In genomic region chr11:5289826-5290580, GRCm38 (mm10) we compare ENCODE assay signal across 17 mouse cellular contexts. TPM values are rescaled to one million over a fixed set of nuclear protein-coding genes. Genes with fewer than 3 reads are reported as not detected.
A peak's percentile ranks its signal among the peaks of the same experiment; 100 is the strongest.
DNase-seq lines count a peak whose midpoint lies in the region; ATAC-seq and TF ChIP-seq lines count a peak whose summit lies in the region.
"Had no signal": no experiment of that assay in that cellular context is flagged by ENCODE, and none has a peak within 500 bp of the region (broad histone marks: within the 10 kb centered on the region; RNA-seq: fewer than 3 reads in every experiment).

No protein-coding gene starts in this region.

- no peak for TF ChIP-seq CTCF in hindbrain, postnatal 0 days (IDR thresholded peaks at IDR 0.05; ENCODE audit: low read depth)

- H3K9ac ChIP-seq in embryonic facial prominence, embryonic 14.5 days (ENCODE audit: low read depth, low read length): no peak overlapping the region
- H3K9ac ChIP-seq in hindbrain, postnatal 0 days (replicated peaks; ENCODE audit: low read length): no peak overlapping the region
- H3K9ac ChIP-seq in hindbrain, embryonic 11.5 days (ENCODE audit: low read depth, low read length): no peak overlapping the region
- no peak overlapping the region for H3K9ac ChIP-seq in midbrain, embryonic 16.5 days (ENCODE audit: low read depth, low read length)
- no peak overlapping the region for H3K9ac ChIP-seq in midbrain, embryonic 15.5 days
- H3K9ac ChIP-seq: embryonic facial prominence, embryonic 15.5 days; liver, postnatal 0 days; neural tube, embryonic 12.5 days had no signal

- no peak overlapping the region for H3K27ac ChIP-seq in embryonic facial prominence, embryonic 14.5 days (replicated peaks; ENCODE audit: low read depth, low read length)
- no peak overlapping the region for H3K27ac ChIP-seq in embryonic facial prominence, embryonic 10.5 days (replicated peaks)
- H3K27ac ChIP-seq in hindbrain, postnatal 0 days: no peak overlapping the region
- H3K27ac ChIP-seq in hindbrain, embryonic 11.5 days (ENCODE audit: low read depth, low read length): no peak overlapping the region
- 0 out of 2 replicates have a peak overlapping the region, but pooled peaks have one; percentile 17 for H3K27ac ChIP-seq in midbrain, embryonic 16.5 days (ENCODE audit: low read length)
- no peak overlapping the region for H3K27ac ChIP-seq in midbrain, embryonic 15.5 days
- H3K27ac ChIP-seq: embryonic facial prominence, embryonic 15.5 days; forebrain, embryonic 10.5 days; kidney, postnatal 0 days; macrophage; neural tube, embryonic 12.5 days had no signal

- DNase-seq in embryonic facial prominence, embryonic 14.5 days (ENCODE audit: low spot score): peak; percentile 63
- no peak for DNase-seq in embryonic facial prominence, embryonic 10.5 days (ENCODE audit: low spot score)
- DNase-seq in hindbrain, postnatal 0 days (ENCODE audit: low spot score): peak; percentile 71
- DNase-seq in hindbrain, embryonic 11.5 days (ENCODE audit: low spot score): no peak
- peak; percentile 46 for DNase-seq in retina, postnatal 1 day
- no peak for DNase-seq in urinary bladder, postnatal 4 days (ENCODE audit: low spot score in 2 of 2)
- DNase-seq: gastrocnemius, postnatal 25 days had no signal

- no peak overlapping the region for H3K4me3 ChIP-seq in embryonic facial prominence, embryonic 14.5 days (ENCODE audit: low read depth, low read length)
- H3K4me3 ChIP-seq in embryonic facial prominence, embryonic 10.5 days: no peak overlapping the region
- no peak overlapping the region for H3K4me3 ChIP-seq in hindbrain, postnatal 0 days (ENCODE audit: low read length)
- H3K4me3 ChIP-seq in hindbrain, embryonic 11.5 days (ENCODE audit: low read depth, low read length): no peak overlapping the region
- no peak overlapping the region for H3K4me3 ChIP-seq in midbrain, embryonic 16.5 days (ENCODE audit: low read depth, low read length)
- H3K4me3 ChIP-seq in midbrain, embryonic 15.5 days: no peak overlapping the region
- H3K4me3 ChIP-seq: embryonic facial prominence, embryonic 15.5 days; forebrain, embryonic 10.5 days; neural tube, embryonic 12.5 days had no signal

- no peaks in the 10 kb centered on the region for H3K27me3 ChIP-seq in embryonic facial prominence, embryonic 14.5 days (replicated peaks; ENCODE audit: control insufficient read depth, insufficient read depth, low read length)
- H3K27me3 ChIP-seq in embryonic facial prominence, embryonic 10.5 days (replicated peaks; ENCODE audit: low read depth, poor library complexity, severe bottlenecking): no peaks in the 10 kb centered on the region
- H3K27me3 ChIP-seq in hindbrain, postnatal 0 days (ENCODE audit: insufficient read depth, low read length): no peaks in the 10 kb centered on the region
- no peaks in the 10 kb centered on the region for H3K27me3 ChIP-seq in hindbrain, embryonic 11.5 days (ENCODE audit: control insufficient read depth, insufficient read depth, low read length)
- H3K27me3 ChIP-seq in midbrain, embryonic 16.5 days (ENCODE audit: control insufficient read depth, insufficient read depth, low read depth, low read length): no peaks in the 10 kb centered on the region
- no peaks in the 10 kb centered on the region for H3K27me3 ChIP-seq in midbrain, embryonic 15.5 days (replicated peaks)
- H3K27me3 ChIP-seq: CH12.LX; embryonic facial prominence, embryonic 15.5 days; neural tube, embryonic 12.5 days had no signal

- WGBS in embryonic facial prominence, embryonic 14.5 days: 62% methylated on average over 4 of the region's 4 CpGs
- WGBS in embryonic facial prominence, embryonic 10.5 days: 89% methylated on average over 4 of the region's 4 CpGs
- 29% methylated on average over 4 of the region's 4 CpGs for WGBS in hindbrain, postnatal 0 days
- 90% methylated on average over 4 of the region's 4 CpGs for WGBS in hindbrain, embryonic 11.5 days
- WGBS in midbrain, embryonic 16.5 days: 62% methylated on average over 4 of the region's 4 CpGs
- WGBS in midbrain, embryonic 15.5 days: 57% methylated on average over 4 of the region's 4 CpGs

- H3K9me3 ChIP-seq in embryonic facial prominence, embryonic 14.5 days (ENCODE audit: control insufficient read depth, low read length): no peaks in the 10 kb centered on the region
- no peaks in the 10 kb centered on the region for H3K9me3 ChIP-seq in embryonic facial prominence, embryonic 10.5 days
- H3K9me3 ChIP-seq in hindbrain, postnatal 0 days (ENCODE audit: low read length): no peaks in the 10 kb centered on the region
- H3K9me3 ChIP-seq in hindbrain, embryonic 11.5 days (ENCODE audit: control insufficient read depth, low read length): no peaks in the 10 kb centered on the region
- no peaks in the 10 kb centered on the region for H3K9me3 ChIP-seq in midbrain, embryonic 16.5 days (replicated peaks; ENCODE audit: control insufficient read depth, low read length, poor library complexity, severe bottlenecking)
- no peaks in the 10 kb centered on the region for H3K9me3 ChIP-seq in midbrain, embryonic 15.5 days
- H3K9me3 ChIP-seq: embryonic facial prominence, embryonic 15.5 days; forebrain, embryonic 10.5 days; neural tube, embryonic 12.5 days had no signal

- H3K4me1 ChIP-seq in embryonic facial prominence, embryonic 14.5 days (ENCODE audit: control insufficient read depth, insufficient read depth, low read length): no peaks in the 10 kb centered on the region
- peaks cover 9% of the 10 kb centered on the region; the same call in 1 of the 2 replicates for H3K4me1 ChIP-seq in embryonic facial prominence, embryonic 10.5 days
- H3K4me1 ChIP-seq in hindbrain, postnatal 0 days (ENCODE audit: insufficient read depth, low read length): no peaks in the 10 kb centered on the region
- no peaks in the 10 kb centered on the region for H3K4me1 ChIP-seq in hindbrain, embryonic 11.5 days (replicated peaks; ENCODE audit: control insufficient read depth, insufficient read depth, low read length)
- H3K4me1 ChIP-seq in midbrain, embryonic 16.5 days (ENCODE audit: control insufficient read depth, insufficient read depth, low read length): no peaks in the 10 kb centered on the region
- peaks cover 7% of the 10 kb centered on the region; the same call in 1 of the 2 replicates for H3K4me1 ChIP-seq in midbrain, embryonic 15.5 days
- H3K4me1 ChIP-seq: neural tube, embryonic 12.5 days had no signal

- H3K4me2 ChIP-seq in embryonic facial prominence, embryonic 14.5 days (ENCODE audit: low read depth, low read length): no peak overlapping the region
- H3K4me2 ChIP-seq in hindbrain, postnatal 0 days (ENCODE audit: low read depth, low read length): no peak overlapping the region
- no peak overlapping the region for H3K4me2 ChIP-seq in hindbrain, embryonic 11.5 days (replicated peaks; ENCODE audit: low read depth, low read length)
- H3K4me2 ChIP-seq in midbrain, embryonic 16.5 days (ENCODE audit: low read length): no peak overlapping the region
- no peak overlapping the region for H3K4me2 ChIP-seq in midbrain, embryonic 15.5 days
- H3K4me2 ChIP-seq: embryonic facial prominence, embryonic 15.5 days; heart, embryonic 11.5 days; neural tube, embryonic 12.5 days had no signal

- H3K36me3 ChIP-seq in embryonic facial prominence, embryonic 14.5 days (ENCODE audit: control insufficient read depth, insufficient read depth, low read length): peaks cover 34% of the 10 kb centered on the region
- peaks cover 40% of the 10 kb centered on the region for H3K36me3 ChIP-seq in embryonic facial prominence, embryonic 10.5 days (replicated peaks)
- peaks cover 18% of the 10 kb centered on the region for H3K36me3 ChIP-seq in hindbrain, postnatal 0 days (ENCODE audit: insufficient read depth, low read length)
- H3K36me3 ChIP-seq in hindbrain, embryonic 11.5 days (ENCODE audit: control insufficient read depth, insufficient read depth, low read length): no peaks in the 10 kb centered on the region
- H3K36me3 ChIP-seq in midbrain, embryonic 16.5 days (ENCODE audit: control insufficient read depth, insufficient read depth, low read length): no peaks in the 10 kb centered on the region
- H3K36me3 ChIP-seq in midbrain, embryonic 15.5 days (replicated peaks): peaks cover 6% of the 10 kb centered on the region; the same call in 1 of the 2 replicates

- no peak for ATAC-seq in embryonic facial prominence, embryonic 14.5 days (ENCODE audit: low read depth)
- peak; percentile 56 for ATAC-seq in hindbrain, postnatal 0 days
- ATAC-seq in hindbrain, embryonic 11.5 days (ENCODE audit: low FRiP score): no peak
- ATAC-seq in midbrain, embryonic 16.5 days: no peak
- no peak for ATAC-seq in midbrain, embryonic 15.5 days (replicated peaks)
- ATAC-seq: liver, postnatal 0 days had no signal

RNA-seq across cellular contexts. Expression of gene Kremen1, which starts 28.6 kb away (rescaled TPM):
- 24.1 and 26.7 TPM in 2 replicates for polyA plus RNA-seq in embryonic facial prominence, embryonic 14.5 days (2014; fragmentation: Nextera tagmentation; extraction: Ambion mirVana)
- 16.5 and 17.3 TPM in 2 replicates for polyA plus RNA-seq in embryonic facial prominence, embryonic 10.5 days (2016; fragmentation: Nextera tagmentation; extraction: Ambion mirVana)
- total RNA-seq in hindbrain, postnatal 0 days (2014; rRNA removed): 14.8 and 18.5 TPM in 2 replicates
- 3.2 and 3.6 TPM in 2 replicates for polyA plus RNA-seq in hindbrain, postnatal 0 days (2015; fragmentation: Nextera tagmentation; extraction: Ambion mirVana)
- 6.6 and 6.7 TPM in 2 replicates for polyA plus RNA-seq in hindbrain, embryonic 11.5 days (2014; fragmentation: Nextera tagmentation; extraction: Ambion mirVana)
- polyA plus RNA-seq in midbrain, embryonic 16.5 days (2015; fragmentation: Nextera tagmentation; extraction: Ambion mirVana): 4.0 and 4.8 TPM in 2 replicates
- 5.2 and 6.0 TPM in 2 replicates for polyA plus RNA-seq in midbrain, embryonic 15.5 days (2015; fragmentation: Nextera tagmentation; extraction: Ambion mirVana)

Comparison
In these comparisons a context has a peak if more than half of its experiments do, and no peak if none do; other contexts are left out.
1. DNase-seq: peak in embryonic facial prominence, embryonic 14.5 days (single experiment), hindbrain, postnatal 0 days (single experiment) and retina, postnatal 1 day (single experiment); none in embryonic facial prominence, embryonic 10.5 days (single experiment), hindbrain, embryonic 11.5 days (single experiment) and urinary bladder, postnatal 4 days (0 of 2).